Mouse (Mus musculus): ENCODE measurements around the gene Inf2.

- TF ChIP-seq CTCF (IDR thresholded peaks at IDR 0.05; ENCODE audit: low read depth, low read length) (no peak), POLR2A (IDR thresholded peaks at IDR 0.05; ENCODE audit: borderline replicate concordance, low read depth, low read length) (no peak)
These were observed 43.5 kb upstream of the Inf2 start for GRCm38 (mm10) chr12:112544946-112545701.
